8 mouse cellular contexts compared by ENCODE assay signal in genomic region chrX:42148788-42149556, GRCm38 (mm10). TPM values are rescaled to one million over a fixed set of nuclear protein-coding genes. Genes with fewer than 3 reads are reported as not detected.
DNase-seq lines count a peak whose midpoint lies in the region; ATAC-seq lines count a peak whose summit lies in the region.

Stag2 (plus strand) TSS chrX:42149317.

- no peaks in the 10 kb centered on the region for H3K36me3 ChIP-seq in hindbrain, embryonic 10.5 days

- H3K4me1 ChIP-seq in hindbrain, embryonic 10.5 days (replicated peaks), result no peaks in the 10 kb centered on the region

- peak; percentile 83 for ATAC-seq in frontal cortex, adult (ENCODE audit: low TSS enrichment)

- H3K27ac ChIP-seq in hindbrain, embryonic 10.5 days, result peak within 1 kb of the TSS; percentile 98

- H3K9me3 ChIP-seq in hindbrain, embryonic 10.5 days, result peaks cover 9% of the 10 kb centered on the region; the same call in 1 of the 2 replicates

- DNase-seq in Muller cell, postnatal 12 days (ENCODE audit: inconsistent ontology term), result peak; percentile 96
- DNase-seq in cerebellum, adult 9-10 months, result peak; percentile 84
- DNase-seq in hindbrain, embryonic 10.5 days (ENCODE audit: low spot score), result peak; percentile 85
- peak; percentile 67 to 76 for DNase-seq in layer of hippocampus, postnatal 25 days (ENCODE audit: extremely low spot score in 1 of 2, low spot score in 1 of 2)
- peak; percentile 89 for DNase-seq in lung, postnatal 14 days
- DNase-seq in retina, adult 2 months (ENCODE audit: low read depth, low spot score), result peak; percentile 61
- peak; percentile 87 for DNase-seq in thymus, postnatal 25 days

- H3K4me3 ChIP-seq in hindbrain, embryonic 10.5 days, result peak within 1 kb of the TSS; percentile 66

- no peaks in the 10 kb centered on the region for H3K27me3 ChIP-seq in hindbrain, embryonic 10.5 days (ENCODE audit: insufficient read depth, poor library complexity, severe bottlenecking)

- 13% methylated on average over 76 of the region's 76 CpGs for WGBS in hindbrain, embryonic 10.5 days

RNA-seq across cellular contexts. Expression of gene Stag2, which starts in this region (rescaled TPM):
- 32.7 and 40.1 TPM in 2 replicates for polyA plus RNA-seq in hindbrain, embryonic 10.5 days (2016; fragmentation: Nextera tagmentation; extraction: Ambion mirVana)
- total RNA-seq in layer of hippocampus, postnatal 25 days (2021), result 10 to 100 TPM; 50.9 to 55.5 TPM

Comparison
In these comparisons a context has a peak if more than half of its experiments do, and no peak if none do; other contexts are left out.
1. Peak in every context shown above with its lines: DNase-seq, ATAC-seq, H3K4me3 ChIP-seq and H3K27ac ChIP-seq.